Mouse (Mus musculus) urinary bladder, postnatal 25 days (tissue): ENCODE results near the gene Hdhd3.
"Not testable (repeated sequence)": the region's sequence is repeated elsewhere in the genome, so short reads cannot be mapped to it uniquely, and the experiment has no call there.

ENCODE experiments used
- DNase-seq: peaks from one replicate; pipeline ENCODE4 v3.0.0; 2022; ENCODE audit warnings: low spot score

Hdhd3 gene

GRCm38 (mm10) chr4:62509946-62510345, 6.7 kb upstream of the Hdhd3 start:
- DNase-seq, result no peak

- DNase-seq, result no peak
These were observed 5.6 kb upstream of the Hdhd3 start for GRCm38 (mm10) chr4:62508839-62509238.

GRCm38 (mm10) chr4:62506798-62507197, 3.5 kb upstream of the Hdhd3 start:
- DNase-seq, result no peak

- DNase-seq, result no peak
These were observed 2.7 kb upstream of the Hdhd3 start for GRCm38 (mm10) chr4:62505991-62506390.

GRCm38 (mm10) chr4:62502969-62503368, 298 bp downstream of the Hdhd3 start:
- DNase-seq, result no peak

DNA sequence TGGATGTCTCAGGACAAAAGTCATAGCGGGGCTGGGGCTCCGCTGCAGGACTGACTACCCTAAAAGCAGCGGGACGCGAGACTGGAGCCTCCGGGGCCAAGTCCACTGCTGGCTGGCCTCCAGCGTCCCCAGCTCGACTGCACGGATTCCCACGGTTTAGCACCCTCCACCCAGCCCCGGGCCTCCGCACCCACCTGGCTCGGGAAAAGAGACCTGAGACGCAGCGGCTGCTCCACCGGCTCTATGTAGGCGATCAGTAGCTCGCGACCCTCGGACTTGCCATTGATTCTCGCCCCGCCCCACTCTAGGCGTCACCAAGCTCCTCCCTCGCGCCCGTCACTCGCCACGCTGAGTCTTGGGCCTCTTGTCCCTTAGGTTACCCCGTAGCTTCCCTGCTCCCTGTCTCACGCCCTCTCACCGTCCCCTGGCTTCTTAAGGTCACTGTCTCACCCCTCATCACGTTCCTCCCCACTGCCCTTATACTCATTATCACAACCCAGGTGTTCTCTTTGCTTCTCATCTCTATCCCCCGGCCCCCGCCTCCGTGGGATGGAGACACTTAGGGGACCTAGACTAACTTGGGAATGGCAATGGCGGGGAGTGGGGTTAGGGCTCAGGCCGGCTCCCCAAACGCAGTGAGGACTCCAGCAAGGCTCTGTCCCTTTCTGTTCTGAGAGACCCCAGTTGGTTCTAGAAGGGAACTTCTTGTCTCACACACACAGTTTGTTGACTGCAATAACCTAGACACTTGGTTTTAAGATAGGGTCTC, 1.1 kb downstream of the Hdhd3 start:
- peak; percentile 81 for DNase-seq

DNA sequence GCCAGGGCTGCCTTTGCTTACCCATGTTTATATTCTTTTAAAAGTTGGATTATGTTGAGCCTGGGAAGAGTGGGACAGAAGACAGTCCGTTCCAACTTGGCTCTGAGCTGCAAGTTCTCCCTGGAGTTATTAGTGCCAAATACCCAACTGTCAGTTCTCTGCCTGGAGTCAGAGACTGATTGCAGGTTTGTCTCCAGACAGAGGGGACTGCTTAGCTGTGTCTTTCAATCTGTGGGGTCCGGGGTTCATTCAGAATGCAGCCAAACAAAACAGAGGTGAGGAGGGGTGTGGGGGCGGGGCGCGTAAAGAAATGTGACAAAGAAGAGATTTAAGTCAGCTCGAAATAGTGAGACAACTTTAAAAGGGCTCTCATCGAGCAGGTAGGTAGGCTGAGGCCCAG, 1.7 kb downstream of the Hdhd3 start:
- no peak for DNase-seq

GRCm38 (mm10) chr4:62500799-62501198, 2.5 kb downstream of the Hdhd3 start:
- no peak for DNase-seq

GRCm38 (mm10) chr4:62496815-62497214, 6.5 kb downstream of the Hdhd3 start:
- DNase-seq, result no peak

DNA sequence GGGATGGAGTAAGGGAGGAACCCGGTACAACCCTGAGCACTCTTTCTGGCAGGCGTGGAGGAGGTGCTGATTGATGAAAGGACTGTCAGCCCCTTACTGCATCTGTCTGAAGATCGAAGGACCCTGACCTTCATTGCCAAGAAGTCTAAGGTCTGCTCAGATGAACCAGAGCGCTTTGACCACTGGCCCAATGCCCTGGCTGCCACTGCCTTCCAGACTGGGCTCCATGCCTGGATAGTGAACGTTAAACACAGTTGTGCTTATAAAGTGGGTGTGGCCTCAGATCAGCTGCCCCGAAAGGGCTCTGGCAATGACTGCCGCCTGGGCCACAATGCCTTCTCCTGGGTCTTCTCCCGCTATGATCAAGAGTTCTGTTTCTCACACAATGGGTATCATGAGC, 7.3 kb downstream of the Hdhd3 start:
- no peak for DNase-seq

- no peak for DNase-seq
These were observed 9.0 kb downstream of the Hdhd3 start for GRCm38 (mm10) chr4:62494230-62494629.

GRCm38 (mm10) chr4:62492682-62493081, 10.6 kb downstream of the Hdhd3 start:
- no peak for DNase-seq

DNA sequence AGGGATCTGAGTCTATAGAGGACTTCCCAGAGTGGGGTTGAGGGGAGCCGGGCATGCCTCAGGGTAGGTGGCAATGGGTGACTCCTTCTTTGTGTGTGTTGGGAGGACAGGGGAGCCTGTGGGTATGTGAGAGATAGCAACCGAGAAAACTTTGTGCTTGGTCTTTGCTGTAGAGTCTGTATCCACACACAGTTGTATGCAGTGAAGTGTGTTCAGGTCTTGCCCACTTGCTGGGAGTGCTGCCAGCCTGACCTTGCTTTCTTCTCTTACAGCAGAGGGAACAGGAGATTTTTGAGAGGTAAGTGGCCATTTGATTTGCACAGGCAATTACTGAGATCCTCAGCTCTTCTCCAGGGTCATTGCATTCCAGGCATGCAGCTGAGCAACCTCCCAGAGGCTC, 15.4 kb downstream of the Hdhd3 start:
- no peak for DNase-seq

DNA sequence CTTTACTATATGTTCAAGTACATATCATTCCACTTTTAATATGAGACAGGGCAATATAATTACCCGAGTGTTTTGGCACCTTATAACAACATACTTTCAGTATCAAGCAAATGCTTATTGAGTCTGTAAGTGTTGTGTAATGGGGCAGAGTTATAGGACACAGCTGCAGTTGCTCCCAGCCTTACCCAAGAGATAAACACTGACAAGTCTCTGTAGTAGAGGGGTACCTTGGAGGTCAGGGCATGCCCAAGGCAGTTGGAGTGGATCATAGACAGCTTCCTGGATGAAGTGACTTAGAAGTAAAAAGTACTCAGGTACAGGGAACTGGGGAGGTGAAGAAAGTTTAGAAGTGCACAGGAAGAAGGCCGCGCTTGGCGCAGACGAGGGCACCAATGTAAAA, 16.1 kb downstream of the Hdhd3 start:
- no peak for DNase-seq

DNA sequence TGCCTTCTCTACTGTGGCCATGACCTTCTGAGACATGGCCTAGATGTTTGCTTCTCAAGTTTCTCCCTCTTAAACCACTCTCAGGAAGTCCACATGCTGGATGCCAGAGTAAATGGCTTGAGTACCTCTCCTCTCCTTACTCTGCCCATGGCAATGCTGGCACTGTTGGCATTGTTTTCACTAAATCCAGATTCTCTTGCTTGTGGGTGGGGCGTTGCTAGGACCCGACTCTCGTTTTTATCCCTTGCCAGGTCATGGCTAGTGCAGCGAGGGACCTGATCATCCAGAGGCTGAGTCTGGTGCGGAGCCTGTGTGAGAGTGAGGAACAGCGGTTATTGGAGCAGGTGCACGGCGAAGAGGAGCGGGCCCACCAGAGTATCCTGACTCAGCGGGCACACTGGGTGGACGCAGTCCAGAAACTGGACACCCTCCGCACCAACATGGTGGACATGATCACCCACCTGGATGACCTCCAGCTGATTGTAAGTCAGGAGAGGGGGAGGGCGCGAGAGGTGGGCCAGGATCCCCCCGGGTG, 17.0 kb downstream of the Hdhd3 start:
- DNase-seq, result no peak

DNA sequence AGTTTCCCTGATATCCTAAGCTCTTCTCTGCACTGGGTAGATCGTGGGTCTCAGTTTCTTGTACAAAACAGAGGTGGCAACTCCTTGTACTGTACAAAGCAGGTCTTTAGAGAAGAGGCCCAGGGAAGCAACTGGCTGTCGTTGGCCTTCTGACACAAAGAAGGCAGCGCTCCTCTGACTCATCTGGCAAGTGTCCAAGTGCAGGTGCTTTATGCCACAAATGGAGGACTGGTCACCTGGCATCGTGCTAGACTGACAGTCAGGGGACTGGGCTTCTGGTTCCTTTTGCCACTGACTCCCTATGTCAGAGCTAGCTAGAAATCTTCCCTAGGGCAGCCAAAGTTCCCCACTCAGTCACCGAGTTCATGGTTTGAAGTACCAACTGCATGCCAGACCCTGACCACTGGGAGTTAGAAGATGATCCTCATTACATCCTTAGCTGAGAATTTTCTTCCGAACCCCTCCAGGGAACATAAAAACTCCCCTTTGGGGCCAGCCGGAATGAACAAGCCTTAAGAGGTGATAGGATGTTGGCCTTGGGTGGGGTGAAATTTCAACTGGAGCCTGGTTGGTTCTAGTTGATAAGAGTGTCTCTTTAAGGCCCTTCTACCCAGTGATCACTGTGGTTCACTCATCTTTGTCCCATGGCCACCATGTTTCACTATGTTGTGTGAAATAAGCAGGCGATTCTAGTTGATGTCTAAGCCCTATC, 17.7 kb downstream of the Hdhd3 start:
- DNase-seq, result peak; percentile 45

DNA sequence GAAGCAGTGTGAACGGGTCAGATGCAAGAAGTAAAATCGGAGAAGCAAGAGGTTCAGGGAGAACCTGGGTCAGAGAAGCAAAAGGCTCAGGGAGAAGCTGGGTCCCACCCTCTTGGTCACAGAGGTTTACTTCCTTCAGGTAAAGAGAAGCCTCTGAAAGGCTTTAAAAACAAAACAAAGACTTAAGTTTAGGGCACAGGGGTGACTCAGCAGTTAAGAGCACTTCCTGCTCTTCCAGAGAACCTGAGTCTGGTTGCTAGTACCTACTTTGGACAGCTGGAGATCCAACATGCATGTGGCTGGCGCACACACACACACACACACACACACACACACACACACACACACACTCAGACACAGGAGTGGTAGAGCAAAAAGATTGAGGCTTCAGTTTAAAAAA, 18.3 kb downstream of the Hdhd3 start:
- DNase-seq, result no peak

GRCm38 (mm10) chr4:62480709-62481605, 22.3 kb downstream of the Hdhd3 start:
- no peak for DNase-seq

- DNase-seq, result peak; percentile 64
These were observed 23.1 kb downstream of the Hdhd3 start, which contains the start of gene Bspry for GRCm38 (mm10) chr4:62479937-62480708. Bspry (plus strand) TSS chr4:62480053.

- not testable (repeated sequence) for DNase-seq
These were observed 23.7 kb downstream of the Hdhd3 start for GRCm38 (mm10) chr4:62479593-62479936.

DNA sequence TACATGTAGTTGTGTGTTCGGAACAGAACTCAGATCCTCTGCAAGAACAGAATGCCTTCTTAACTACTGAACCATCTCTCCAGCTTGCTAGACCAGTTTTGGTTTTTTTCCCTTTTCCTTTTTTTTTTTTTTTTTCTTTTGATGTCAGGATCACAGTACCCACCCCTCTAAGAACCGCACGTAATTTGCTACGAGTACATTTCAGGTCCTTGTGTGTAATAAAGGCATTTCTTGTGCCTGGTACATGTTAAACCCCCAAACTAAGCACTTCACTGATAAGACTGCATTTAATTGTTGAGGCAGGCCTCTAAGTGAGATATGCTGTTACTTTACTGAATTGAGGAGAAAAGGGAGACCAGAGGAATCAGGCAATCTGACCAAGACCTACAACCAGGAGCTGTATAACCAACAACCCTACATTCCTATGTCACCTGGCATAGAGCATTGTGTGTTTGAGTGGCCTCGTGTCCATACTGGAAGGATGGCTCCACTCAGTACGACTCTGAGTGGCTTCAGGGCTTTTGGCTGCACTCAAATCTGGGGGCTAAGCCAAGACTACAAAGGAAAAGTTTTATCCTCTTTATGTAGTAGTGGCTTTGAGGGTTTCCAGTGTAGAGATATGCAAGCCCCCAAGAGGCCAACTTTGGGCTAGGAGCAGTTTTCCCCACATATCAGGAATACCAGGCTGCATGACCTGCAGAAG, 25.6 kb downstream of the Hdhd3 start:
- DNase-seq, result no peak
